Mouse (Mus musculus) small intestine, adult 2 months (tissue): ENCODE measurements around the gene Cd70.

Experiments used
- CTCF ChIP-seq: fragments of 200-500 bp; IDR thresholded peaks from 2 replicates; pipeline ENCODE4 v1.5.1; 2012; ENCODE audit warnings: low read depth, mild to moderate bottlenecking, control low read depth, inconsistent platforms, low read length, moderate library complexity, mixed read lengths; ENCODE audit not compliant: insufficient replicate concordance, insufficient read length; ENCODE audit errors: extremely low read depth
- POLR2A ChIP-seq: fragments of 200-500 bp; IDR thresholded peaks from 2 replicates; pipeline ENCODE4 v1.6.1; 2012; ENCODE audit warnings: low read depth, mild to moderate bottlenecking, control low read depth, inconsistent platforms, low read length, moderate library complexity

GRCm38 (mm10) chr17:57182871-57183270 lies 33.3 kb upstream of the Cd70 start:
- TF ChIP-seq POLR2A, result no peak
- TF ChIP-seq CTCF, result no peak
